Mouse (Mus musculus) embryonic fibroblast, embryonic 13.5 days (primary cell): ENCODE measurements around the gene Ska3.
"Not testable (repeated sequence)": the region's sequence is repeated elsewhere in the genome, so short reads cannot be mapped to it uniquely, and the experiment has no call there.

ENCODE experiments used
- CTCF ChIP-seq: IDR thresholded peaks from 2 replicates; pipeline ENCODE4 v1.5.1; 2011; ENCODE audit warnings: mild to moderate bottlenecking, control low read depth, low read length, moderate library complexity, borderline replicate concordance; ENCODE audit not compliant: insufficient read depth
- POLR2A ChIP-seq: IDR thresholded peaks from 2 replicates; pipeline ENCODE4 v1.6.1; 2011; ENCODE audit warnings: low read depth, mild to moderate bottlenecking, control low read depth, low read length, moderate library complexity

GRCm38 (mm10) chr14:57856037-57856436, 30.1 kb upstream of the Ska3 start:
- not testable (repeated sequence) for TF ChIP-seq POLR2A, CTCF
